Mouse (Mus musculus) G1E (cell line): ENCODE measurements around the gene Tnk2. TPM values are rescaled to one million over a fixed set of nuclear protein-coding genes. Genes with fewer than 3 reads are reported as not detected.

Experiments
- ATAC-seq: 2 replicates; pipeline ENCODE4 v1.8.0; 2016; ENCODE audit warnings: mild to moderate bottlenecking; ENCODE audit not compliant: insufficient number of reproducible peaks, poor library complexity, low FRiP score, severe bottlenecking; ENCODE audit errors: extremely low read depth
- DNase-seq: peaks from one replicate; pipeline ENCODE4 v3.0.0; 2012; ENCODE audit warnings: low spot score
- H3K27me3 ChIP-seq: 2 replicates; pipeline ENCODE4 v1.6.1; 2012; ENCODE audit warnings: mild to moderate bottlenecking, low read length, inconsistent platforms; ENCODE audit not compliant: insufficient read depth
- H3K36me3 ChIP-seq: replicated peaks from 2 replicates; pipeline ENCODE3; 2012; ENCODE audit warnings: mild to moderate bottlenecking, inconsistent platforms
- H3K4me1 ChIP-seq: 2 replicates; pipeline ENCODE4 v1.6.1; 2012; ENCODE audit warnings: low read depth, low read length, inconsistent platforms, mixed read lengths; ENCODE audit not compliant: insufficient read depth
- H3K4me3 ChIP-seq: 2 replicates; pipeline ENCODE4 v1.5.1; 2012; ENCODE audit warnings: low read depth, mild to moderate bottlenecking, inconsistent platforms, low read length, moderate library complexity, mixed read lengths
- H3K9me3 ChIP-seq: replicated peaks from 2 replicates; pipeline ENCODE4 v1.6.1; 2012; ENCODE audit warnings: inconsistent platforms
- CTCF ChIP-seq: IDR thresholded peaks from 2 replicates; pipeline ENCODE4 v1.5.1; 2012; ENCODE audit warnings: low read depth, low read length, inconsistent platforms, mixed read lengths
- GATA1 ChIP-seq: IDR thresholded peaks from 2 replicates; pipeline ENCODE4 v1.6.1; 2012; ENCODE audit warnings: borderline replicate concordance, low read length, inconsistent platforms, mixed read lengths
- GATA2 ChIP-seq: IDR thresholded peaks from 2 replicates; pipeline ENCODE4 v1.6.1; 2012; ENCODE audit warnings: low read depth, low read length, inconsistent platforms, borderline replicate concordance
- POLR2AphosphoS5 ChIP-seq: IDR thresholded peaks from 2 replicates; pipeline ENCODE4 v1.6.1; 2012; ENCODE audit warnings: low read depth, low read length, inconsistent platforms; ENCODE audit not compliant: insufficient replicate concordance
- TAL1 ChIP-seq: conservative IDR thresholded peaks from 2 replicates; pipeline ENCODE4 v1.6.1; 2012; ENCODE audit warnings: low read depth, low read length, inconsistent platforms, mixed read lengths
- polyA plus RNA-seq: library from polyadenylated mRNA; stranded (reverse); fragments of >175 nt; gene quantifications from 2 replicates; pipeline ENCODE4 v1.2.3, GENCODE M21; 2012
- total RNA-seq, 2 experiments: library from RNA; stranded (forward) in 1 of 2; stranded (reverse) in 1 of 2; fragments of 200-1000 nt in 1 of 2; fragments of >200 nt in 1 of 2; fragmentation: Nextera tagmentation in 1 of 2; gene quantifications; 2 replicates each; pipeline ENCODE4 v1.2.3; 2014 to 2017

Gene Tnk2
- total and polyA plus RNA-seq, 3 experiments: 13.4 to 197 (median 31.5) TPM

GRCm38 (mm10) chr16:32656794-32657193 is 13.1 kb downstream of the Tnk2 start:
- no peaks in the 10 kb centered on the region for H3K9me3 ChIP-seq
- TF ChIP-seq TAL1 (no peak), POLR2AphosphoS5 (no peak), CTCF (no peak), GATA2 (no peak), GATA1 (no peak)
- no peak for DNase-seq
- peak overlapping the region; percentile 5; the same call in 1 of the 2 replicates for H3K4me3 ChIP-seq
- H3K36me3 ChIP-seq: peaks cover 75% of the 10 kb centered on the region
- no peaks in the 10 kb centered on the region for H3K27me3 ChIP-seq
- ATAC-seq: no peak
- H3K4me1 ChIP-seq: peaks cover 76% of the 10 kb centered on the region

- no peak for TF ChIP-seq CTCF
- no peak for TF ChIP-seq GATA1
- no peak for TF ChIP-seq POLR2AphosphoS5
- TF ChIP-seq TAL1: no peak
- no peak for TF ChIP-seq GATA2
- peaks cover 79% of the 10 kb centered on the region for H3K4me1 ChIP-seq
- peaks cover 76% of the 10 kb centered on the region for H3K36me3 ChIP-seq
- H3K27me3 ChIP-seq: no peaks in the 10 kb centered on the region
- DNase-seq (no peak), ATAC-seq (no peak)
- no peaks in the 10 kb centered on the region for H3K9me3 ChIP-seq
- no peak overlapping the region for H3K4me3 ChIP-seq
These were observed 14.0 kb downstream of the Tnk2 start for GRCm38 (mm10) chr16:32657498-32658250.

GRCm38 (mm10) chr16:32658743-32659171 is 15.1 kb downstream of the Tnk2 start:
- Histone ChIP-seq H3K36me3 (peaks cover 78% of the 10 kb centered on the region), H3K27me3 (no peaks in the 10 kb centered on the region), H3K4me1 (peaks cover 87% of the 10 kb centered on the region), H3K9me3 (no peaks in the 10 kb centered on the region), H3K4me3 (peak overlapping the region; percentile 60; the same call in 1 of the 2 replicates)
- DNase-seq (no peak), ATAC-seq (no peak; the same call in 1 of the 2 replicates)
- no peak for TF ChIP-seq TAL1
- TF ChIP-seq CTCF: no peak
- TF ChIP-seq POLR2AphosphoS5: no peak
- no peak for TF ChIP-seq GATA2
- TF ChIP-seq GATA1: no peak

- peaks cover 87% of the 10 kb centered on the region for H3K4me1 ChIP-seq
- H3K9me3 ChIP-seq: no peaks in the 10 kb centered on the region
- no peaks in the 10 kb centered on the region for H3K27me3 ChIP-seq
- DNase-seq (no peak), ATAC-seq (no peak)
- H3K36me3 ChIP-seq: peaks cover 78% of the 10 kb centered on the region
- TF ChIP-seq GATA1: no peak
- peak; percentile 72 for TF ChIP-seq CTCF
- TF ChIP-seq POLR2AphosphoS5: no peak
- no peak overlapping the region; the same call in 1 of the 2 replicates for H3K4me3 ChIP-seq
These were observed 15.7 kb downstream of the Tnk2 start for GRCm38 (mm10) chr16:32659385-32659784.

GRCm38 (mm10) chr16:32660095-32660494 is 16.4 kb downstream of the Tnk2 start:
- TF ChIP-seq GATA2 (no peak), TAL1 (no peak), GATA1 (no peak), CTCF (no peak), POLR2AphosphoS5 (no peak)
- peaks cover 78% of the 10 kb centered on the region for H3K36me3 ChIP-seq
- ATAC-seq: no peak
- H3K9me3 ChIP-seq: no peaks in the 10 kb centered on the region
- DNase-seq: no peak
- H3K27me3 ChIP-seq: no peaks in the 10 kb centered on the region
- no peak overlapping the region for H3K4me3 ChIP-seq
- peaks cover 88% of the 10 kb centered on the region for H3K4me1 ChIP-seq

GRCm38 (mm10) chr16:32660557-32661321 is 17.1 kb downstream of the Tnk2 start:
- no peak for DNase-seq
- TF ChIP-seq CTCF: no peak
- no peak for TF ChIP-seq POLR2AphosphoS5
- no peak for TF ChIP-seq GATA2
- TF ChIP-seq TAL1: no peak
- no peak for TF ChIP-seq GATA1
- Histone ChIP-seq H3K27me3 (no peaks in the 10 kb centered on the region), H3K9me3 (no peaks in the 10 kb centered on the region), H3K4me1 (peaks cover 91% of the 10 kb centered on the region), H3K4me3 (no peak overlapping the region), H3K36me3 (peaks cover 77% of the 10 kb centered on the region)
- no peak for ATAC-seq
